Mouse (Mus musculus) gastrocnemius, adult 8-10 months (tissue): ENCODE data around the gene Tex14. TPM values are rescaled to one million over a fixed set of nuclear protein-coding genes. Genes with fewer than 3 reads are reported as not detected.
A peak's percentile ranks its signal among the peaks of the same experiment; 100 is the strongest.

Experiments used
- DNase-seq, 2 experiments: peaks; one replicate each; pipeline ENCODE4 v3.0.0; 2022; ENCODE audit warnings: low spot score in 2 of 2
- total RNA-seq, 4 experiments: library from RNA; stranded (reverse); gene quantifications; 2 replicates each; pipeline ENCODE4 v1.2.4; 2022

The Tex14 gene
- total RNA-seq, 4 experiments from 2014 or later: not detected

- DNase-seq: no peak
These were observed 186.1 kb downstream of the Tex14 start for GRCm38 (mm10) chr11:87590841-87591525.

- peak; percentile 99 to 100 for DNase-seq
These were observed 186.9 kb downstream of the Tex14 start, which contains the start of gene Mtmr4 for GRCm38 (mm10) chr11:87591526-87592353. Gene Mtmr4 (plus strand): TSS chr11:87592162.

- no peak for DNase-seq
These were observed 187.5 kb downstream of the Tex14 start for GRCm38 (mm10) chr11:87592354-87592695.

- DNase-seq: no peak
These were observed 188.1 kb downstream of the Tex14 start for GRCm38 (mm10) chr11:87592713-87593598.

GRCm38 (mm10) chr11:87595327-87595841 lies 190.5 kb downstream of the Tex14 start:
- peak; percentile 68 to 80 for DNase-seq

- DNase-seq: no peak
These were observed 191.1 kb downstream of the Tex14 start for GRCm38 (mm10) chr11:87595976-87596375.

GRCm38 (mm10) chr11:87596492-87596891 lies 191.6 kb downstream of the Tex14 start:
- DNase-seq: no peak

- DNase-seq: no peak
These were observed 192.2 kb downstream of the Tex14 start for GRCm38 (mm10) chr11:87597061-87597460.

GRCm38 (mm10) chr11:87599395-87600089 lies 194.7 kb downstream of the Tex14 start:
- DNase-seq: no peak

GRCm38 (mm10) chr11:87600322-87600853 lies 195.5 kb downstream of the Tex14 start:
- DNase-seq: no peak

- no peak for DNase-seq
These were observed 197.4 kb downstream of the Tex14 start for GRCm38 (mm10) chr11:87602234-87602633.

- no peak for DNase-seq
These were observed 198.7 kb downstream of the Tex14 start for GRCm38 (mm10) chr11:87603571-87603970.

Other genes starting within 250 kb of the Tex14 start
- gene Ppm1e, start 46.0 kb upstream of the Tex14 start, total RNA-seq: under 1 TPM; 0.10 to 0.41 (median 0.31) TPM
- gene Rad51c, start 111 bp upstream of the Tex14 start, total RNA-seq: under 1 TPM; 0.11 to 0.31 (median 0.24) TPM
- not detected for gene Gm11492, start 161.6 kb downstream of the Tex14 start, total RNA-seq
- gene Sept4, start 163.8 kb downstream of the Tex14 start, total RNA-seq: 10 to 100 TPM in 1 of 4 experiments, 1 to 10 TPM in 3; 4.2 to 13.6 (median 8.2) TPM
- gene Mtmr4, start 187.1 kb downstream of the Tex14 start, total RNA-seq: 10 to 100 TPM in 3 of 4 experiments, 1 to 10 TPM in 1; 9.8 to 12.6 (median 11.4) TPM
- under 1 TPM in 1 of 4 experiments, not detected in 3; 0.09 TPM for gene Hsf5, start 212.1 kb downstream of the Tex14 start, total RNA-seq